Mouse (Mus musculus) thymus, postnatal 10 days (tissue): ENCODE results near the gene Slc30a7.
A peak's percentile ranks its signal among the peaks of the same experiment; 100 is the strongest.

Experiments
- DNase-seq, 2 experiments: peaks; one replicate each; pipeline ENCODE4 v3.0.0; 2021; ENCODE audit warnings: low spot score in 2 of 2

The Slc30a7 gene

DNA sequence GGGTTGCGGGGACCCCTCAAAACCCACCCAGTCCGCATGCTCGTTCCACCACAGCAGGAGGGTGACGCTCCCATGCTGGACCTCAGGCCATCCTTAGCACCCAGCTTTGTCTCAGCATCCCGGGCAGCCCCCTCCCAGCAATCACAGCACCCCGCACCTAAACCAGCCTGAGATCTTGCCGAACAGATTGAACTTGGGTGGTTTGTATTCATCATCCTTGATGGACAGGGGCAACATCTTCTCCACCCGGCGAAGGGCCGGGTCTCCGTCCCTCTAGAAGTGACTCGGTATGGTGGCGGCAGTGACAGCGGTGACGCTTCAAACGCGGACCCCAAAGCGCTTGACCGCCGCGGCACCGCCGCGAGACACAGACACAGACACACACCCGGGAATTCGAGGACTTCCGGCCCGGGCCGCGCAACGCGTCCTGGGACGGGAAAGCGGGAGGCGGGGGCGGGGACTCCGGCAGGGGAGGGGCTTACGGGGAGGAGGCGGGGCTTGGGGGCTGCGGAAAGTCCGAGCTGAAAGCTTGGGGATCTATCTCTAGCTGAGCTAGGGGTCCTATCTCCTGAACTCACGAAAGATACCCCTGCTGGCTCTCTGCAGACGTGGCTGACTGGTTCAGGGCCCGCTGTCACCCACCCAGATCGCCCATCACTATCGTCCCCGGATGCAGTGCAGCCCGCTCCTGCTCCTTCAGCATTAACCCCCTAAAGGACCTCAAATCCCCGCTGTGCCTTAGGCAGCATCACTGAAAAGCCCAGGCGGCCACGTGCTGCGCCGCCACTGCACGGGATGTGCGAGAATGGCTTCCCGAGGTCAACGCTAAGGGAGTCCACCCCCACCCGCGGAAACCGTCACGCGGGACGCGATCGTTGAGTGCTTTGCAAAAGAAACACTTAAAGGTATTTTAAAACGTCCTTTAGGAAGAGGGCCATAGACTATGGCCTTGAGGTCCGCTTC lies at the start of gene Slc30a7, which contains the start of gene Extl2:
Gene Slc30a7, minus strand, starts transcription at position 429 of the 963 bp plus-strand sequence.
Gene Extl2, plus strand, starts transcription at position 485 of the 963 bp plus-strand sequence.
- peak; percentile 67 to 73 for DNase-seq

DNA sequence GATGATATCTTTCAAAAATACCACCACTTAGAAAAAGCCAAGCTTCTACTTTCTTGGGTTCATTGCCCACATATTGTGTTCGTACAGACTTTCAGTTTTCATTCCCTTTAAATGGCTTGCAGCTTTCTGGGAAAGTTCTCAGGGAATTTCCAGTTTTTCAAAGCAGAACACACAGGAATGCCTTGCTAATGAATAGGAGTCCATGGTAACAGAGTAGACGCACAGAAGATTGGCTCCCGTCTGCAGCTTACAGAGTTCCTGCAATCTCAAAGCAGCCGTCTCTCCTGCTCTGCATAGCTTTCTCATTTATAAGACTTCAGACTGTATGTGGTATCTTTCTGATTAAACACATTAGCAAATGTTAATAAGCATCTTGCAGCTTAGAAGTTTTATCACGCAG lies 39.8 kb upstream of the Slc30a7 start:
- DNase-seq: no peak

DNA sequence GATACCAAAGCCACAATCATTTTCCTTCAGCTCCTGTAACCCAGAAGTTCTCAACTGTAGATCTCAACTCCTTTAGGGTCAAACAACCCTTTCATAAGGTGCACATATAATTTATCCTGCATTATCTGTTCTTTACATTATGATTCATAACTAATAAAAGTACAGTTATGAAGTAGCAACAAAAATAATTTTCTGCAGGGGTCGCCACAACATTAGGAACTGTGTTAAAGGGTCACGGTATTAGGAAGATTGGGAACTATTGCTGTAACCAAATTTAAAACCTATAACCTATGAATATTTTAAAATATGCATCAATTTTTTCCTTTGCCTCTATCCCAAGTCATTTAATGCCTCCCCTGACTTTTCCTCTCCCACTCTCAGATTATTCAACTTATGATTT lies 38.8 kb upstream of the Slc30a7 start:
- no peak for DNase-seq

DNA sequence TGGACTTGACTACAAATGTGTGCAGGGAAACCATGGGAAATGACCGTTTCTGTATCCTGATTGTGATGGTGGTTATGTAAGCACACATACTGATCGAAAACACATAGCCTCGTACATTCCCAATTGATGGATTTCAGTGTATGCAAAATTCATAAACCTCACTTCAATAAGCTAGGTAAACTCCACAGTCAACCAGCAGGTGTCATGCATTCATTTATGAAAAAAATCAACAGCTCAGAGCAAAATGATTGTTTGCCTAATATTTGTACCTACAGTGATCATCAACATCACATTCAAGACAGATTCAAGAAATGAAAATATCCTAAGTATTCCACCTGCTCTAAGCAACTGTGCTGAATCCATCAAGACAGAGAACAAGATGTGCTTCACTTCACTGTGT lies 33.6 kb upstream of the Slc30a7 start:
- DNase-seq: no peak

DNA sequence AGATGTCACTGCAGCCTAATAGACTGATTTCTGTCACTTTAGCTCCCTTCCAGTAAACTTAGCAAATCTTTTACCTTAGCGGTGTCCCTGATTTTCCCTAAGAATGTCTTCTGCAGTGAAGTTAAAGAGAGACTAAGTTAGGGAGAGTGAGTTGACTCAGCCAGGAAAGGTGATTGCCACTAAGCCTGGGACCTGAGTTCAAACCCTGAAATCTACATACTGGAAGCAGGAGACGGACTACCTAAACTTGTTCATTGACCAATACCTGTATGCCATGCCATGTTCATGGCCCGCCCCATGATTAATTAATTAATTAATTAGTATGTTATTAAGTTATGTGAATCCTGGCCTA lies 26.6 kb upstream of the Slc30a7 start:
- no peak for DNase-seq

DNA sequence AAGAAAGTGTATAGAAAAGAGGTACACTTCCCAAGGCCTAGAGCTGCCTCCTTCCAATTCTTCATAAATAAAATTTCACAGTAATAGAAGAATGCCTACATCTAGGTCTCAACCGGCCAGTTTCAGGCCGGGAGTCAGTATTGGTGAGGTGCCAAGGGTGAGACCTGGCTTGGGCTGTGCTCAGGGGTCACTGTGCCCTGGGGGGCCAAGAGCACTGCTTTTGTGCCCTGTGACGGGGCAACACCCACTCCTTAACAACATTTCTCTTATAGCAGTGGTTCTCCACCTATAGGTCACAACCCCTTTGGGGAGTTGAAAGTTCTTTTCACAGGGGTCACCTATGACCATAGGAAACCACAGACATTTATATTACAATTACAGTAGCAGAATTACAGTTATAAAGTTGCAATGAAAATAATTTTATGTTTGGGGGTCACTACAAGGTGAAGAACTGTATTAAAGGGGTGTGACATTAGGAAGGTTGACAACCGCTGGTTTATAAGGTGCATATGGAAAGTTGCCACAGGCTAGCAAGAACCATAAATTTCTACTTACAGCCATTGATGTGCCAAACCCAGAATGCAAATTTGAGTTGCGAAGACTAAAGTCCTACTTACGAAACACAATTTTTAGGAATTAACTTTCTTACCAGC lies 26.1 kb upstream of the Slc30a7 start:
- no peak for DNase-seq

DNA sequence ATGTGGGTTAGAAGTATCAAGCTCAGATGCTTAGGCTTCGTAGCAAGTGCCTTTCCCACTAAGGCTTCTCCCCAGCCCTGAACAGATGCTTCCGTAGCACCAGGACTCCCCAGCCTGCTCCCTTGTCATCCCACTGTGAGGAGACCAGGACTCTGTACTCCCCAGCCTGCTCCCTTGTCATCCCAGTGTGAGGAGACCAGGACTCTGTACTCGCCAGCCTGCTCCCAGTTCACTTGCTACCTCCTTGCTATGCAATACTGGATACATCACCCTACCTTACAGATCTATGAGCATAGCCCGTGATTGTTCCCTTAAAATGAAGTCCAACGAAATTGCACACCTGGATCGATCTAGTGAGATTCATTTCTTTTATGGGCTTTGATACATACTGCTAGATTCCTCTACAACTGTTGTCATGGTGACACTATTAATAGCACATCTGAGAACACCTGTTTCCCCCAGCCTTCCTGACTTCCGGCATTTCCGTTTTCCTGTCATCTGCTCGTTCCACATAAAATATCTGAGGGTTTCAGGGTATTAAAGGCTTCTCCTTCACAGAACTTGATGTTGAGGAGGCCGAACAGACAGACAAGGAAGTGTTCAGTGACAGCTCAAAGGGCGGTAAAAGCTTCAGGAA lies 23.1 kb upstream of the Slc30a7 start:
- DNase-seq: no peak

DNA sequence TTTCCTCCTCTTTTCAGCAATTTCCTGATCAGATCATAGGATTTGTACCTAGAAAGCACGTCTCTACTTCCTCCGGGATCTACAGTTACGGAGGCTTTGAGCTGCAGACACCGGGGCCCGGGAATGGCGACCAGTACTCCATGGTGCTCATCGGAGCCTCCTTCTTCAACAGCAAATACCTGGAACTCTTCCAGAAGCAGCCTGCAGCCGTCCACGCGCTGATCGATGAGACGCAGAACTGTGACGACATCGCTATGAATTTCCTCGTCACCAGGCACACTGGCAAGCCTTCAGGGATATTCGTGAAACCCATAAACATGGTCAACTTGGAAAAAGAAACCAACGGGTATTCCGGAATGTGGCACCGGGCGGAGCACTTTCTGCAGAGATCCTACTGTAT lies 19.8 kb upstream of the Slc30a7 start:
- DNase-seq: no peak

DNA sequence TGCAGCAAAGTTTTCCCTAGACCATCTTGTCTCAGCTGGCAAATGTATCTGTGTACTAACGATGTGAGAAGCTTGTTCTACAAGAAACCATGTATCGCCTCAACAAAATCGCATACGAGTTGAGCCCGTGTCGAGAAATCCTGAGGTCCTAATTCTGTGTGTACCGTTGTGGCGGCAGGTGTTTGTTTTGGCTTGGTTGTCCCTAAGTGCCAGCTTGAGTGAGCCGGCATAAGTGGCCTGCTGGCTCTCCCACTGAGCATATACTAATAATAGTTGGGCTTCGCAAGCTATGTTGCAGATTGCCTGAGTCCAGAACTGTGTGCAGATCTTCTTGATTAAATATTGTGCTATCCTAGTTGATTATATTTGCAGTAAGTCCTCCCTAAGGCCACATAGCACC lies 18.5 kb upstream of the Slc30a7 start:
- no peak for DNase-seq

DNA sequence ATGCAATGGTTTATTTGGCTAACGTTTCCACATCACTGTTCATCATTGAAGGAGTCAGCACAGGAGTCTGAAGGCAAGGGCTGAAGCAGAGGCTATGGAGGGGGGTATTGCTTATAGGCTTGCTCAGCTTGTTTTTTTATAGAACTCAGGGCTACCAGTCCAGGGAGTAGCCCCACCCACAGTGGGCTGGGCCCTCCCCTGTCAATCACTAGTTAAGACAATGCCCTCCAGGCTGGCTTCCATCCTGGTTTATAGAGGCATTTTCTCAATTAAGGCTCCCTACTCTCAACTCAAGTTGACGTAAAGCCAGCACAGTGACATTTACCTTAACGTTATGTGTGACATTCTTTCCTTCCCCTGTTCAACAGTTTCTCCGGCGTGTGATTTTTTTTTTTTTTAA lies 17.5 kb upstream of the Slc30a7 start:
- DNase-seq: no peak

DNA sequence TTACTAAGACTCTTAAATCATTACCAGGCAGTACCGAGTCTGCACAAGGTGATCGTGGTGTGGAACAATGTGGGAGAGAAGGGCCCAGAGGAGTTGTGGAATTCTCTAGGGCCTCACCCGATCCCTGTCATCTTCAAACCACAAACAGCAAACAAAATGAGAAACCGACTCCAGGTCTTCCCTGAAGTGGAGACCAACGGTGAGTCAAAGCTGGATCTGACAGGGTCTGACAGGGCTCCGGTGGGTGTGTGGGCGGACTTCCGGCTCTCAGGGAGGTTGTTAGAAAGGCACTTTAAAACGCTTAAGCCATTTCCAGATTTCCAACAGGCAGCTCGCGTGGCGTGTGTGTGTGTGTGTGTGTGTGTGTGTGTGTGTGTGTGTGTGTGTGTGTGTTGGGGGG lies 17.0 kb upstream of the Slc30a7 start:
- no peak for DNase-seq

DNA sequence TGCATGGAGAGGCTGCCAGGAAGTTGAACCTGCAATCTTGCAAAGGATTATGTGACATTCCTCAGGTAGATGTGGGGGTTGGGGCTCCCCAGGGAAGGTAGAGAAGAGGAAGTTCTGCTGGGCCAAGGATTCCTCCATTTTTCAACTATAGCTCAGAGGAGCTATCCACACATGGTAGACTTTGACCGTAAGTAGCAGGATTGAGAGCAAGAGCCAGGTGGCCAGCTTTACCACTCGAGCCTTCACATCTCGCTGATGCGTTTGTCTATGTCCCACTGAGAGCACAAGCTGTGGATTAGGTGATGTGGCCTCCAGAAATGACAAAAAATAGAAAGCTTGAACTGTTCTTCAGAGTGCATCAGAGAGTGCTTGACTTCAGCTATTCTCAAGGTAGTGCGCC lies 11.9 kb upstream of the Slc30a7 start:
- DNase-seq: no peak

DNA sequence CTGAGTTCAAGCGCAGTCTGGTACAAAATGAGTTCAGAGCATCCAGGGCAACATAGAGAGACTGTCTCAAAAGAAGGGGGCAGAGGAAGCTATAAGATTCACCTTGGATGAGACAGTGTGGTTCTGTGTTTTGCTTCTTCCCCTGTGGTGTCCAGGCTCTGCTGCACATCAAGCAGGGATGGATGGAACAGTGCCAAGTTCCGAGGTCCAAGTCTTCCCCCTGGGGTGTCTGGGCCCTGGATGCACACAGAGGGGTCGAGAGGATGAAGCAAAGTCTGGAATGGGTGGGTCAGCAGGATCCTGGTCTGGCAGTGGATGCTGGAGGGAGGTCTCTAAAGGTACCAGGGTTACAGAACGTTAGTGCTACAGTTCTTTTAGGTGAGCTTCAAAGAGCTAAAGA lies 11.4 kb upstream of the Slc30a7 start:
- DNase-seq: no peak

DNA sequence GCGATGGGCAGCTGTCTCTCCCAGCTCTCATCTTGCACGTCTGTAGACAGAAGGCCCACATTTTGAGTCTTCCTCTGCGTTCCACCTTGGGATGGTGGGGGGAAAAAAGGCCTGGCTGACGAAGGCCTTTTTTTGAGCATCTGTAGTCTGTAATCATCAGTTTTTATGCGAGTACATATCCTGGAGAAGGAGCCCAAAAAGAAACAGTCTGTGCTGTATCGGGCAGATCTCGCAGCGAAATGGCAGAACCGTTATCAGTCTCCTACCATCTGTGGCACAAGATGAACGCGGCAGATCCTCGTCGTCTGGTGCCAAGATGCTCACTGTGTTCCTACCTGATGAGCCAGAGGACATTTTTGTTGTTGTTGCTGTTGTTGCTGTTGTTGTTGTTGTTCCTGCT lies 8.9 kb upstream of the Slc30a7 start:
- DNase-seq: no peak

DNA sequence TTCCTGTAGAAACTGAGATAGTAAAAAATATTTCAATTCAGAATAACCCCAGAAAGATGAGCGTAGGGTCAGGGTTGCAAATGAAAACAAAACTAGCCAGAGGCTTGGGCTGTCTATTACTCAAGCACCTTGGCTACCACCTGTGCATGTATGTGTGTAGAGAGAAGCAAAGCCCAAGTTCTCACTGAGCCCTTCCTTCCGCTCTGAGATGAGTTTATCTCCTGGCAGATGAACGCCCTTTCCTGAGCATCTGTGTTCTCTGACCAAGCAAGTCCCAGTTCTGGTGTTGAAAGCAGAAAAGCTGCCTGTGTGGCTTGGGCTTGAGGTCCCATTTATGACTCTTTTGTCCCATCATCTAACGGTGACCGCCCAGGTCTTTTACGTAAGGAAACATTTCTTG lies 7.7 kb upstream of the Slc30a7 start:
- no peak for DNase-seq

DNA sequence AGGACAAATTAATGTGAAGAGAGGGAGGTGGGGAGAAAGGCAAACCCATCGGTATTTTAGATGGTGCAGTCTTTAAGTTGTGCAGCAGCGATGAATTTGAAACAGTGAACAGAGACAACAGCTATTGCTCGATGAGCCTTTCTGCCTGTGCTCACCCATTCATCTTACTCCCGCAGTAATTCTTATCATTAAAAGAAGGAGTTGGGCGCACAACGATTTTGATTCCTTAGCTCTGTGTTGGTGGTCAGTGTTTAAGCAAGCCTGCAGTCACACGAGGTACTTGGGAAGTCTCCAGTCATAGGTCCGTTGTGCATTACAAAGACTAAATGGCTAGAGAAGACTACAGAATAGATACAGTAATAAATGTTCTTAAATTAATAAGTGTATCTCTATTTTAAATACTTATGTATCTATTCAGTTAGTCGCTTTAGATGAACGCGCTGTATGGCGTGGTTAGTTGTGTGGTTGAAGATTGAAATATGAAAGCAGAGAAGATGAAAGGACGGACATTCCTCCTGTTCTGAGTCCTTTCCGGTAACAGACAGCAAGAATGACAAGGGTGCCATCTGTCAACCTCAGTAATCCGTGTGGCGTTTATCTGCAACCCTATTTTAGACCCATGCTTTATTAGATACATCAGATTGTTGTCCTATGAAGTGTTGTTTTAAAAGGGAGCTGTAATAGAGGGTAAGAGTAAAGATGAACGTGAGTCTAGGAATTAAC lies 2.6 kb upstream of the Slc30a7 start:
- no peak for DNase-seq

DNA sequence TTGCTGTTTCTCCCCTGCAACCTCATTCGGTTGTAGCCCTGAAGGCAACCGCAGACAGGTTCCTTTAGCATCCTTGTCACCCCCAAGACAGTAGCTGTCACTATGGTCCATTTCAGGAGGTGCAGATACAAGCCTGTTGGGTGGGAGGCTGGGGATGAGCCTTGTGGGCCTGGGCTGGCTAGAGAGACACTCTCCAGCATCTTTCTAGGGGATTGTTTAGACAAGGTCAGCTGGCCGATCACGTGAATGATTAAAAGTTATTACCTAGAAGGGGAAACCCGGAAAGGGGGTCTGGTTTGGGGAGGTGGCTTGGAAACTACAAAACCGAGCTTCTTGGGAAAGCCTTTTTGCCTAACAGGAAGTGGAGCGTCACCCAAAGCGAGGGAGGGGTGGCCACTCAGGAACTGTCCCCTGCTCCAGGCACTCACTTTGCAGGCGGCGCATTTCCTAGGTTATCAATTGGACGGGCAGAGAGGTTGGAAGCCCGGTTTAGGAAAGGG lies 785 bp upstream of the Slc30a7 start:
- DNase-seq: peak; percentile 32 to 33

DNA sequence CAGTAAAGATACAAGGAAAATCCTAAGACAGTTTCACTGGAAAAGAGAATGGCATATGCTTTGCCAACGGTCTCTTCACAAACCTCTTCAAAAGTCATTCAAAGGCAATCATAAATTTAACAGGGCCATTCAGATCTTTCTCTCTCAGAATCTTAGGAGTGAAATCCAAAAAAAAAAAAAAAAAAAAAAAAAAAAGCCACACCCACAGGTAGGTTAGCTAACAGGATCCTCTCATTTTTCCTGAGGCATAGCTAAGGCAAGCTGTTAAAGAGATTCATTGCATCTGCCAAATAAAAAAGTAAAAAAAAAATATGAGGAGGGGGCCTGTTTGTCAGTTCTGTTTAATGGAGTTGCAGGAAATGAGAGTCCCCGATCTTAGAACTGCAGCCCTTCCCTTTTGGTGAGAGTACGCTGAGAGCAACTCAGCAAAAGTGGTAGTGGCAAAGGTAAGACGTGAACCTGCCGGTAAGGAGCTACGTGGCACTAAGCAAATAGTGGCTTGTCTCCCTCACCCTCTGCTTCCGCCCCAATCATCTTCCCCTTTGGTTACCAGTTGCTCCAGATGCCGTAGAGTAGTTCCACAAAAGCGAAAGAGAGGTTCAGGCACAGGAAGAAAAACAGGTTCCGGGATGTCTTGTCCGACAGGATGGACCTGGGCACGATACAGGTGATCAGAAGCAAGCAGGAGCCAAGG lies 775 bp downstream of the Slc30a7 start:
- peak; percentile 25 to 31 for DNase-seq

DNA sequence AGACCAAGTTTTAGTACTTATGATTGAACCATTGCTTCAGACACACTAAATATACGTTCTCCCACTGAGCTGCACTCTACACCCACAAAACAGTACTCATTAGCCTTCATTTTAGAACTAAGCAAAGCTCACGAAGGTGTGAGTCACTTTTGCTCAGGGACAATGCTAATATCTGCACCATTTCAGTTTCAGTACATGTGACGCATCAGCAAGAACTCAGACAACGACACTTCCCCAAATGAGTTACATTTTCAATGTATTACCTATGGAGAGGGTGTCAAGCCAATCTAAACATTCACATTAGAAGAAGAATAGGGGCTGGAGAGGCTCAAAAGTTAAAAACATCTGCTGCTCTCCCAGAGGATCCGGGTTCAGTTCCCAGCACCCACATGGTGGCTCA lies 10.3 kb downstream of the Slc30a7 start:
- no peak for DNase-seq

DNA sequence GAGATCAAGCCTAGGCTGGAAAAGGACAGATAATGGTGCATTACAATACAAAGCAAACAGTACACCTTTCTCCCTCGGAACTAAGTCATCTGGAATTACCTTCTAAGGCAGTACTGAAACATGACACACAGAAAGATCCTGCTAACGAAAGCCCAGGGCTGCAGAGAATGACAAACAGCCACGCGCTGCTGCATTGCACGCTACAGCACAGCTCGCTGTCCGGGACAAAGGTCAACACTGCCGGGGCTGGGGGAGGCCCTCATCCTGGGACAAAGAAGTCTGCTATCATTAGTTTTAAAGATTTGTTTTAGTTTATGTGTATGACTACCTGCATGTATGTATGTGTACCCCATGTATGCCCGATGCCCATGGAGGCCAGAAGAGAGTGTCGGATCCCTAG lies 14.2 kb downstream of the Slc30a7 start:
- DNase-seq: no peak

DNA sequence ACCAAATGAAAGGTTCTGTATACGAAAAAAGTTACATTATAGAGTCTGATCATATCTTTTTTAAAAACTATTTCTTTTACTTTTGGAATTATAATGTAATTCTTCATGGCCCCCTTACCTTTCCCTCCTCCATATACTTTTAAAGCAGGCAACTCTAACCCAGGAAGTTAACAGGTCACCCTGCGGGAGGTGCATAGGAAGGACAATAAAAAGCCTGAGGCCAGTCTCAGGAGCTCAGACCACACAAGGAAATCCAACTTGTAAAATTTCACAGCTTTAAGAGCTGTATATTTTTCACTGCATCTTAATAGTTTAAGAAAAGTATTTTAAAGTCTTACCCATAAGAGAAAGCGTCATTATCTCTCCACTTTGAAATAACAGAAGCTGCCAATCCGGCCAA lies 14.6 kb downstream of the Slc30a7 start:
- no peak for DNase-seq
